Mouse (Mus musculus) monocyte, adult 2 months (primary cell): ENCODE measurements around the gene Zc3h12d.

Experiments
- DNase-seq, 2 experiments: peaks; one replicate each; pipeline ENCODE4 v3.0.0; 2022; ENCODE audit warnings: low spot score in 2 of 2, low read depth in 1 of 2

Zc3h12d gene

GRCm38 (mm10) chr10:7832171-7832676 lies at the start of gene Zc3h12d:
Gene Zc3h12d, plus strand, starts transcription at chr10:7832470.
- DNase-seq: no peak

DNA sequence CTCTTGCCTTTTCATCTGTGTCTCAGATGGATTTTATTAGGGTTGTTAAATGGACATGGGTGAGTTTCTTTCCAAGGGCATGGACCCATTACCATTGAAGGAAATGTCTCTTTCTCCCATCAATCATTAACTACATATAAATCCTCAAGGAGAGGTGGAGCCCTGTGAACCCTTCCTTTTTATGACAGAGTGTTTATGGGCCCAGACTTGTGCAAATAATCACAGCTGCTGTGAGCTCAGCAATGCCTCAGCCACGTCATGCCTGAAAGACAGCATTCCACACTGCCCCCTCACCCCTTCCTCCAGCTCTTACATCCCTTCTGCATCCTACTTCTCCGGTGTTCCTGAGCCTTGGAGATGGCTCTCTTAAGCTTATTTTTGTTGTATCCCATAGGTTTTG lies 45.0 kb upstream of the Zc3h12d start:
- DNase-seq: no peak

DNA sequence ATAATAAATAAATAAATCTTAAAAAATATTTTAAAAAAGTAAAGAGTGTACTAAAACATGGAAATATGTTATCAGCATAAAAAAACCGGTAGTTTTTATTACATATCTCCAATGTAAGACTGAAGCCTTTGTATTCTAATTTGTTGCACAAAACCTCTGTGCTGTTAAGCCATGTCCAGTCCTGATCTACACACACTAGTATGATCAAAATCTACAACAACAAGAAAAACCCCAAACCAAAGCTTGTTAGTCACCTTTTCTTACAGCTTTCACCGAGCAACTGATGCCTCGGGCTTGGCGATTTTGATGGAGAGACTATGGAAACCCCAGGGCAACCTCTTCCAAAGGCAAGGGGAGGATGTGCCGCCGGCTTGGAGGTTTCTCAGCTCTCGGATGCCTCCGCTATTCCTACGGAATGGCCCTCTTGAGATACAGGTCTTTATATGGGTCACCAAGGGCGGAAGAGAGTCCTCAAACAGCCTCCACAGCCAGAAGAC lies 40.0 kb upstream of the Zc3h12d start:
- no peak for DNase-seq

DNA sequence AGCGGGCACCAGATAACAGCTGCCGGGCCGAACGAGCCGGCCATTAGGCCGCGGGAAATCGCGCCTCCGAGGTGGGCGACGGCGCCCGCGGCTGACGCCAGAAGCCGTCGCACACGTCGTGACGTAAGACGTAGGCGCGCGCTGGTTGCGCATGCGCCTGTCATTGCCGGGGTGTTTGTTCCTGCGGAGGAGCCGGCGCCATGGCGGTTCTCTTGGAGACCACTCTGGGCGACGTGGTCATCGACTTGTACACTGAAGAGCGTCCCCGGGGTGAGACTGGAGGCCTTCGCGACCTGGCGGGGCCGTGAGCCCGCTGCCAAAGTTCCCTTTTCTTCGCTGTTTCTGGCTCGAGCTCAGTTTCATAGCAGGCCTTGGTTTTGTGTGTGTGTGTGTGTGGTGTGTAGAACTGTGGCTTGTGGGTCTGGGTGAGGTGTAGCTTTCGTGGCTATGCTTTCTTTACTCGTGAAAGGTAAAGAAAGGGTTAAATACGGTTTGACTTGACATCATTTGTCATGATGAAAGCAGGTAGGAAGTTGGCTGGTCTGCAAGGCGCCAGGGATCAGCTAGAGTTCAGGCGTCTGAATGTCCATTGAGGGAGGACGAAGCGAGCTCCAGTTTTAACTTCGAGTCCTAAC lies 39.4 kb upstream of the Zc3h12d start, which contains the start of the genes Ginm1 and Ppil4:
Gene Ginm1 (minus strand): TSS at position 74 of the 635 bp plus-strand sequence.
Gene Ppil4 (plus strand): TSS at position 141 of the 635 bp plus-strand sequence.
- DNase-seq: peak; percentile 60 to 84

DNA sequence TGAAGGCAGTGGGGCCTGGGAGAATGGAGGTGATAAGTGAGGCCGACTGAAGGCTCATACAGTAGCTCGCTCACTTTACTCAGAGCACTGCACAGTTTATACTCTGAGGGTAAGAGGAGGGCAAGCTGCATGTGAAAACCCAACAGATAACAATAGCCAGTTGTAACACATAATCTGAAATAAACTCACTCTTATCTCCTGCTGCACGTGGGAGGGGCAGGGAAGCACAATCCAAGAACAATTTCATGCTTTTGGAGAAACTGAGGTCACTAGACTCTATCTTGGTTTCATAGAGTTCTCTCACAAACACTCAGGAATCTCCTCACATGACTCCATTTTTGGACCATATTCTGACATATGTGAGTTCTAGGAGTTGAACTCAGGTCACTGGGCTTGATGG lies 31.0 kb upstream of the Zc3h12d start:
- no peak for DNase-seq

GRCm38 (mm10) chr10:7802519-7803140 lies 29.6 kb upstream of the Zc3h12d start:
- no peak for DNase-seq

- no peak for DNase-seq
Observed at GRCm38 (mm10) chr10:7809937-7810336, 22.3 kb upstream of the Zc3h12d start.

GRCm38 (mm10) chr10:7816476-7816875 lies 15.8 kb upstream of the Zc3h12d start:
- DNase-seq: no peak

DNA sequence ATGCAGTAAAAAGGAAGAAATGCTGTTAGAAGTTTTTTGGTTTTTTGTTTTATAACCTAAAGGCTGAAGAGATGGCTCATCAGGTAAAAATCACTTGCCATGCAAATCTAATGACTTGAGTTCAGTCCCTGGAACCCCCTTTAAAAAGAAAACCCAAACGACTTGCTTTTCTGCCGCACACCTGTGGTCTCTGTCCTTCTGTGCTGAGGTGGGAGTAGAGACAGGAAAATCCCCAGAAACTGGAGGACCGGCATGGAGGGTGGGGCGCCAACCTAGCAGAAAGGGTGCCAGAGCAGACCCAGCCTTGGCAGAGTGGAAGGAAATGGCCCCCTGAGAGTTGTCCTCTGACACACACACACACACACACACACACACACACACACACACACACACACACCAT lies 13.6 kb upstream of the Zc3h12d start:
- DNase-seq: no peak

GRCm38 (mm10) chr10:7819156-7819555 lies 13.1 kb upstream of the Zc3h12d start:
- DNase-seq: no peak

DNA sequence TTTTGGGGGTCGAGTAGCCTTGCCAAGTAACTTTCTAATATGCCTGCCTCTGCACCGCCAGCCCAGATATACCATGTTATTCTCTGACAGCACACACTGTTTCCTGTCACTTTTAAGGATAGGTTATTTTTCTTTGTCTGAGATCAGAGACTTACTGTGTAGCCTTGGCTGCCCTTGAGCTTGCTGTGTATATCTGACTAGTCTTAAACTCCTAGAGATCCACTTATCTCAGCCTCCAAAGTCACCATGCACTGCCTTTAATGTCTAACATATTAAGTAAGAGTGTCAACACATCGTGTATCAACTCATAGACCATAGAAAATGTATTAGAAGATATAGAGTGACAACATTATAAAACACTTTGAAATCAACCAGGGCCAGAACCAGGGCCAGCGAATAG lies 12.7 kb upstream of the Zc3h12d start:
- DNase-seq: no peak

- no peak for DNase-seq
Observed at GRCm38 (mm10) chr10:7820171-7820570, 12.1 kb upstream of the Zc3h12d start.

- DNase-seq: no peak
Observed at GRCm38 (mm10) chr10:7821981-7822380, 10.3 kb upstream of the Zc3h12d start.

DNA sequence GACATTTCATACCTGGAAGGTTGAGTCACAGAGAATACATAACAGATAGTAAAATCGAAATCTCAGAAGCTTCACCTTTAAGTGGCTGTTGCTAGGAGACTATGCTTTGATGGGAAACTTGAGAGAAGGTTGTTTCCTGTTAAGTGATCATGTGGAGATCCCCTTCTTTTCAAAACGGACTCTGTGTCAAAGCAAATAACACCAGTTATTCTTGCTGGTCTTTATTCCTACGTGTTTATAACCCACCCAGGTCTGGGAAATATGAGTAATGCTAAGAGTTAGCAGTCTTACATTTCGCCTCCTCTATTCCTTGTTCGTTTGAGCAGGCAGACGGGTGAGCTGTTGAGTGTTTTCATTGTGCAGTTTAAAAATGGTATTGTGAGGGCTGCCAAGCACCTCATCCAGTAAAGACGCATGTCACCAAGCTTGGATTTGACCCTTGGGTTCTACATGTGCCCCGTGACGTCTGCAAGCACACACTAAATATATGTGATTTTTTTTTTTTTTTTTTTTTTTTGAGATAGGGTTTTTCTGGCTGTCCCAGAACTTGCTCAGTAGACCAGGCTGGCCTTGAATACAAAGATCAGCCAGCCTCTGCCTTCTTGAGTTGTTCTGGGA lies 7.5 kb upstream of the Zc3h12d start:
- DNase-seq: no peak

DNA sequence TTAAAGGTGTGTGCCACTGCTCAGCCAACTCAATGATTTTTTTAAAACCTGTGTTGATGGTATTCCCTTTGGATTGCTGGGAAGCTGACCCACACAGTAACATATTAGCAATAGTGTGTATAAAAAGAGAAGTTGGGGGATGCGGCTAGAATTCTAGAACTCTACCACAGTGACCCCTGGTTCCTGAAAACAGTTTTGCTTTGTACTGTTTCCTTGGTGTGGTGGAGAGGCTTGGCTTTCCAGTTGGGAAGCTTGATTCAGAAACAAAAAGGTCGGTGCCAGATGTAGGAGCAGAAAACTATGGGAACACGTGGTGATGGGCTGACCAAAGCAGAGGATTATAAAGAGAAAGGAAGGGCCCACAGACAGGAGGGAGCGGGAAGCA lies 7.0 kb upstream of the Zc3h12d start:
- no peak for DNase-seq

DNA sequence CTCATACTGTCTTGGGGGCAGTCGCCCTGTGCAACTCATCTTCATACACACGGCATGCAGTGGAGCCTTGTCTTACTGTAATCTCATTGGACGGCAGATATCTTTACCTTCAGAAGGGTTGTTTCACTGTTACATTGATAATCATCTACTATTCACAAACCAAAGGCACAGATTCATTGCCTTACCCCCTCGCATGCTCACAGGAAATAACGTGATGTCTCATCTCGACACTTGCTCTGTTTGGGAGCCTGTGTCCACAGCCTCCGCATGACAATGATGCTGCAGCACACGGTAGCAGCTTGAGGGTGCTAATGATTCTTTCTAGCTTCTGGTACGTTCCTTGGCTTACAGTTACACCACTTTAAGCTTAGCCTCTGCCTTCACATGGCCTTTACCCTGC lies 6.2 kb upstream of the Zc3h12d start:
- DNase-seq: no peak

GRCm38 (mm10) chr10:7833377-7834165 lies 1.3 kb downstream of the Zc3h12d start:
- peak; percentile 37 to 41 for DNase-seq

DNA sequence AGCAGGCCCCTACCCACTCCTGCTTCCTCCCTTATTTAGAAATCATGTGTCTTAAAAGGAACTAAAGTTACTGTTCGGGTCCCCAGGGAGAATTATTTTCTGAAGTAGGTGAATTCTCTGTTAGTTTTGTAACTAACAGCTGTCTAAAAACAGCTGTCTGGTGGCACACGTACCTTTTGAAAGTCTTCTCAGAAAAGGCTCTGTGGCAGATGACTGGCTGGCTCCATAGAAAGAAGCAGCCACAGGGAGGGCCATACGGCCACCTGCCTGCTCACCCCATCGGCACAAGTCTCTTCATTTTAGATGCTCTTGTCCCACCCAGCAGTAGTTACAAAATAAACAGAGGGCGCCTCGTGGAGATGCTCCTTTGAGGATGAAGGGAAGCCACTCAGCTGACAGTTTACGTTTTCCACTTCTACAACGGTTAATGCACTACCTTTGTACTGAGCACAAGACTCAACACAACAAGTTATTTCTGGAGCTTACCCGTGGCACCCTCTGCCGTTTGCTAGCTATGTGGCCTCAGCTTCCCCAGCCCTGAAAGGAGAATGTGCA lies 2.5 kb downstream of the Zc3h12d start:
- no peak for DNase-seq

GRCm38 (mm10) chr10:7836902-7837301 lies 4.6 kb downstream of the Zc3h12d start:
- DNase-seq: no peak

DNA sequence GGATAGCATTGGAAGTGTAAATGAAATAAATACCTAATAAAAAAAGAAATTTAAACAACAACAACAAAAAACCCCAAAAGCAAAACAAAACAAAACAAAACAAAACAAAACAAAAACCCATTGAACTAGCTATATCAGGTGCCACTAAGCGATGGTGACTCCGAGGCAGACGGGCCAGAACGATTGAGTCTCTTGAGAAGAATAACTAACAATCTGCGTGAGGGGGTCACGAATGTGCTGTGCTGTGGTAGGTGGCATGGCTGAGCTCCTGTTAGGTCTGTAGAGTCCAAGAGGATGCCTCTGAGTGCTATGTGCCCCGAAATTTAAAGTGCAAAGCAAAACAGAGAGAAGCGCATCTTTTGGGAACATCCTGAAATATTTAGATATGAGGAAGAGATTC lies 5.2 kb downstream of the Zc3h12d start:
- DNase-seq: no peak

DNA sequence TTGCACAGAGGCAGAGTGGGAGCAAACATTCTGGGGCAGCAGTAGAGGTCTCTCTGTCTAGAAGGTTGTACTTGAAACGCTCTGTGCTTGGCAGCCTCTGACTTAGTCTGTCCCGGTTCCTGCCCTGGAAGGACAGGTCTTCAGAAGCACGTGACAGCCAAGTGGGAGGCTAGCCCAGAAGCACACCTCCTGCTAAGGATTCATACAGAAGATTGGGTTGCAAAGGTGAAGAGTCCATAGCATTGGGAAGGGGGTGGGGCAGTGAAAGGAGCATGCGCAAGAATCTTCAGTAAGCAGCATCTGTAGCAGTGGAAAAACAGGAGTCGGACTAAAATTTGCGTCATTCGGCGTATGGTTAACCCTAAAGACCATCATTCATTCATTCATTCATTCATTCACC lies 5.8 kb downstream of the Zc3h12d start:
- DNase-seq: no peak
